Mouse (Mus musculus) macrophage (primary cell): Measurements from ENCODE around the gene Stau1. TPM values are rescaled to one million over a fixed set of nuclear protein-coding genes. Genes with fewer than 3 reads are reported as not detected.
A peak's percentile ranks its signal among the peaks of the same experiment; 100 is the strongest.

Experiments
- H3K27ac ChIP-seq: fragments of 350-480 bp; formaldehyde crosslinking; 2 replicates; pipeline ENCODE4 v1.9.0; 2021
- H3K36me3 ChIP-seq: fragments of 350-480 bp; formaldehyde crosslinking; 2 replicates; pipeline ENCODE4 v1.9.0; 2021; ENCODE audit errors: inconsistent target
- H3K4me3 ChIP-seq: fragments of 350-480 bp; formaldehyde crosslinking; 2 replicates; pipeline ENCODE4 v1.9.0; 2021; ENCODE audit errors: inconsistent target
- H3K79me2 ChIP-seq: fragments of 350-480 bp; formaldehyde crosslinking; 2 replicates; pipeline ENCODE4 v1.9.0; 2021; ENCODE audit errors: inconsistent target
- WGBS: methylation state at CpG from one replicate; pipeline ENCODE4 v1.1.7; 2026; ENCODE audit warnings: inconsistent platforms; ENCODE audit not compliant: missing documents; 5-methylcytosine and 5-hydroxymethylcytosine counted together
- polyA plus RNA-seq: library from polyadenylated mRNA; stranded (reverse); fragments of 250-400 nt; gene quantifications from 3 replicates; pipeline ENCODE4 v1.2.4, GENCODE M21; 2018; ENCODE audit warnings: inconsistent platforms

The Stau1 gene
- polyA plus RNA-seq, 1 experiment from 2014 or later, result 69.7 TPM

- Histone ChIP-seq H3K4me3 (no peak overlapping the region), H3K36me3 (peaks cover 25% of the 10 kb centered on the region), H3K27ac (no peak overlapping the region), H3K79me2 (peaks cover 10% of the 10 kb centered on the region)
- WGBS, result 86% methylated on average over 2 of the region's 2 CpGs
Observed at GRCm38 (mm10) chr2:166923971-166924370, 72.1 kb downstream of the Stau1 start.

- H3K79me2 ChIP-seq, result peaks cover 90% of the 10 kb centered on the region
- no peak overlapping the region for H3K27ac ChIP-seq
- H3K4me3 ChIP-seq, result no peak overlapping the region
- WGBS, result 83% methylated on average over 7 of the region's 8 CpGs
- H3K36me3 ChIP-seq, result no peaks in the 10 kb centered on the region; the same call in 1 of the 2 replicates
Observed at GRCm38 (mm10) chr2:166910536-166910935, 85.6 kb downstream of the Stau1 start.

- Histone ChIP-seq H3K4me3 (no peak overlapping the region), H3K79me2 (peaks cover 81% of the 10 kb centered on the region), H3K36me3 (no peaks in the 10 kb centered on the region), H3K27ac (no peak overlapping the region)
- 94% methylated on average over 3 of the region's 3 CpGs for WGBS
Observed at GRCm38 (mm10) chr2:166909729-166910128, 86.4 kb downstream of the Stau1 start.

- Histone ChIP-seq H3K27ac (peak overlapping the region; percentile 58), H3K36me3 (no peaks in the 10 kb centered on the region), H3K4me3 (peak overlapping the region; percentile 66), H3K79me2 (peaks cover 51% of the 10 kb centered on the region)
- under 1% methylated on average over 28 of the region's 28 CpGs for WGBS
Observed at GRCm38 (mm10) chr2:166906523-166907182, 89.4 kb downstream of the Stau1 start.

GRCm38 (mm10) chr2:166905711-166906522, 90.2 kb downstream of the Stau1 start, which contains the start of gene Cse1l:
Cse1l (plus strand) TSS chr2:166906040.
- peaks cover 43% of the 10 kb centered on the region for H3K79me2 ChIP-seq
- H3K4me3 ChIP-seq, result peak within 1 kb of the TSS; percentile 66
- H3K36me3 ChIP-seq, result no peaks in the 10 kb centered on the region
- H3K27ac ChIP-seq, result peak within 1 kb of the TSS; percentile 58
- under 1% methylated on average over 80 of the region's 80 CpGs for WGBS

- no peak overlapping the region for H3K27ac ChIP-seq
- no peaks in the 10 kb centered on the region for H3K36me3 ChIP-seq
- H3K79me2 ChIP-seq, result peaks cover 22% of the 10 kb centered on the region
- H3K4me3 ChIP-seq, result no peak overlapping the region
- 93% methylated on average over 6 of the region's 6 CpGs for WGBS
Observed at GRCm38 (mm10) chr2:166903719-166904282, 92.3 kb downstream of the Stau1 start.

- no peak overlapping the region for H3K4me3 ChIP-seq
Observed at GRCm38 (mm10) chr2:166900792-166901505, 95.2 kb downstream of the Stau1 start.

GRCm38 (mm10) chr2:166899746-166900145, 96.4 kb downstream of the Stau1 start:
- peaks cover 21% of the 10 kb centered on the region for H3K36me3 ChIP-seq
- no peaks in the 10 kb centered on the region for H3K79me2 ChIP-seq
- 74% methylated on average over 3 of the region's 3 CpGs for WGBS

More at GRCm38 (mm10) chr2:166900792-166901505, 95.2 kb downstream of the Stau1 start:
- Histone ChIP-seq H3K79me2 (no peaks in the 10 kb centered on the region), H3K27ac (peak overlapping the region; percentile 22; the same call in 1 of the 2 replicates), H3K36me3 (peaks cover 9% of the 10 kb centered on the region; the same call in 1 of the 2 replicates)
- whole genome bisulfite sequencing, result 90% methylated on average over 7 of the region's 8 CpGs

GRCm38 (mm10) chr2:166899161-166899560, 96.9 kb downstream of the Stau1 start:
- Histone ChIP-seq H3K27ac (no peak overlapping the region), H3K36me3 (peaks cover 27% of the 10 kb centered on the region), H3K4me3 (no peak overlapping the region), H3K79me2 (no peaks in the 10 kb centered on the region)
- 100% methylated on average over 1 of the region's 2 CpGs for WGBS

More at GRCm38 (mm10) chr2:166899746-166900145, 96.4 kb downstream of the Stau1 start:
- Histone ChIP-seq H3K27ac (no peak overlapping the region), H3K4me3 (no peak overlapping the region)

Other genes starting within 250 kb of the Stau1 start
- gene Trp53rkb, start 203.8 kb downstream of the Stau1 start, polyA plus RNA-seq, result 0.82 to 1.9 TPM (median 1.2 TPM) in 3 replicates
- gene Arfgef2, start 190.7 kb downstream of the Stau1 start, polyA plus RNA-seq, result 27.8 to 30.3 TPM (median 28.9 TPM) in 3 replicates
- 27.7 to 58.5 TPM (median 38.8 TPM) in 3 replicates for gene Cse1l, start 90.3 kb downstream of the Stau1 start, polyA plus RNA-seq
- 15.6 to 38.1 TPM (median 33.2 TPM) in 3 replicates for gene Ddx27, start 18.9 kb upstream of the Stau1 start, polyA plus RNA-seq
- 128 to 243 TPM (median 153 TPM) in 3 replicates for gene Znfx1, start 66.7 kb upstream of the Stau1 start, polyA plus RNA-seq
- gene Kcnb1, start 193.9 kb upstream of the Stau1 start, polyA plus RNA-seq, result 0.07 to 0.30 TPM in 2 of 3 replicates, not detected in the other
- not detected in 3 replicates for gene Ptgis, start 244.3 kb upstream of the Stau1 start, polyA plus RNA-seq